Mouse (Mus musculus): Measurements from ENCODE around the gene Ncapg. TPM values are rescaled to one million over a fixed set of nuclear protein-coding genes. Genes with fewer than 3 reads are reported as not detected.
"Not testable (repeated sequence)": the region's sequence is repeated elsewhere in the genome, so short reads cannot be mapped to it uniquely, and the experiment has no call there.

Gene Ncapg
- total RNA-seq (2021), result under 1 TPM; 0.30 to 0.38 TPM

- peak; percentile 99 for DNase-seq
Measured at GRCm38 (mm10) chr5:45669598-45670279, at the start of gene Ncapg. TSS of gene Ncapg (plus strand) at chr5:45669919.

GRCm38 (mm10) chr5:45621511-45621910 is 48.2 kb upstream of the Ncapg start:
- DNase-seq, result no peak

GRCm38 (mm10) chr5:45627771-45628170 is 41.9 kb upstream of the Ncapg start:
- peak; percentile 9 to 11 for DNase-seq

GRCm38 (mm10) chr5:45629470-45629869 is 40.2 kb upstream of the Ncapg start:
- no peak for DNase-seq

- DNase-seq, result no peak
Measured at GRCm38 (mm10) chr5:45638378-45638777, 31.3 kb upstream of the Ncapg start.

GRCm38 (mm10) chr5:45638806-45639714 is 30.7 kb upstream of the Ncapg start, which contains the start of gene Fam184b:
TSS of gene Fam184b (minus strand) at chr5:45639614.
- peak; percentile 65 to 72 for DNase-seq

- DNase-seq, result peak; percentile 3 to 18
Measured at GRCm38 (mm10) chr5:45639715-45640092, 30.0 kb upstream of the Ncapg start.

GRCm38 (mm10) chr5:45651026-45651703 is 18.6 kb upstream of the Ncapg start:
- DNase-seq, result no peak

- not testable (repeated sequence) for DNase-seq
Measured at GRCm38 (mm10) chr5:45658406-45658805, 11.3 kb upstream of the Ncapg start.

GRCm38 (mm10) chr5:45668324-45668723 is 1.4 kb upstream of the Ncapg start:
- DNase-seq, result no peak

GRCm38 (mm10) chr5:45668831-45669230 is 888 bp upstream of the Ncapg start:
- DNase-seq, result no peak

- DNase-seq, result no peak
Measured at GRCm38 (mm10) chr5:45669234-45669597, 503 bp upstream of the Ncapg start.

GRCm38 (mm10) chr5:45670280-45670670 is 556 bp downstream of the Ncapg start:
- DNase-seq, result no peak

GRCm38 (mm10) chr5:45670894-45671494 is 1.3 kb downstream of the Ncapg start:
- DNase-seq, result no peak

- no peak for DNase-seq
Measured at GRCm38 (mm10) chr5:45675032-45675431, 5.3 kb downstream of the Ncapg start.

- DNase-seq, result no peak
Measured at GRCm38 (mm10) chr5:45677639-45678038, 7.9 kb downstream of the Ncapg start.

GRCm38 (mm10) chr5:45679955-45680354 is 10.2 kb downstream of the Ncapg start:
- no peak for DNase-seq

GRCm38 (mm10) chr5:45683388-45683787 is 13.7 kb downstream of the Ncapg start:
- DNase-seq, result no peak

GRCm38 (mm10) chr5:45685243-45685642 is 15.5 kb downstream of the Ncapg start:
- DNase-seq, result no peak

- DNase-seq, result no peak
Measured at GRCm38 (mm10) chr5:45686223-45686622, 16.5 kb downstream of the Ncapg start.

GRCm38 (mm10) chr5:45689152-45689551 is 19.4 kb downstream of the Ncapg start:
- no peak for DNase-seq

- DNase-seq, result no peak
Measured at GRCm38 (mm10) chr5:45690802-45691201, 21.1 kb downstream of the Ncapg start.

GRCm38 (mm10) chr5:45691678-45692077 is 22.0 kb downstream of the Ncapg start:
- DNase-seq, result no peak

Measured in layer of hippocampus, postnatal 36 days (tissue).